In genomic region chr7:65643861-65644421, GRCm38 (mm10) we compare ENCODE assay signal across 7 mouse cellular contexts. TPM values are rescaled to one million over a fixed set of nuclear protein-coding genes. Genes with fewer than 3 reads are reported as not detected.
A peak's percentile ranks its signal among the peaks of the same experiment; 100 is the strongest.
DNase-seq lines count a peak whose midpoint lies in the region; ATAC-seq and TF ChIP-seq lines count a peak whose summit lies in the region.

No protein-coding gene starts in this region.

- 30% methylated on average over 6 of the region's 6 CpGs for WGBS in heart, embryonic 13.5 days
- 38% methylated on average over 6 of the region's 6 CpGs for WGBS in liver, embryonic 14.5 days (ENCODE audit: insufficient replicate concordance)
- 8% methylated on average over 6 of the region's 6 CpGs for WGBS in olfactory bulb, adult 2 months

- H3K27me3 ChIP-seq in heart, embryonic 13.5 days (replicated peaks) = peaks cover 10% of the 10 kb centered on the region
- H3K27me3 ChIP-seq in liver, embryonic 14.5 days (ENCODE audit: control insufficient read depth, insufficient read depth, low read length) = no peaks in the 10 kb centered on the region

- peak; percentile 26; the same call in 1 of the 2 replicates for TF ChIP-seq CTCF in liver, embryonic 14.5 days (IDR thresholded peaks at IDR 0.05; ENCODE audit: low read depth)
- TF ChIP-seq CTCF in olfactory bulb, adult 2 months (IDR thresholded peaks at IDR 0.05; ENCODE audit: insufficient read depth, low read depth, low read length) = no peak

- peaks cover 32% of the 10 kb centered on the region for H3K4me1 ChIP-seq in heart, embryonic 13.5 days
- H3K4me1 ChIP-seq in liver, embryonic 14.5 days (replicated peaks; ENCODE audit: control insufficient read depth in 2 of 2, insufficient read depth in 2 of 2, low read length in 1 of 2) = peaks cover 34 to 41% of the 10 kb centered on the region in 2 experiments
- peaks cover 5% of the 10 kb centered on the region; the same call in 1 of the 2 replicates for H3K4me1 ChIP-seq in olfactory bulb, adult 2 months (ENCODE audit: control insufficient read depth, insufficient read depth, low read length)

- peak overlapping the region; percentile 70 for H3K4me3 ChIP-seq in heart, embryonic 13.5 days
- peak overlapping the region; percentile 46 to 54 for H3K4me3 ChIP-seq in liver, embryonic 14.5 days (ENCODE audit: insufficient read depth in 1 of 2, low read depth in 2 of 2, low read length in 2 of 2)
- peak overlapping the region; percentile 64 for H3K4me3 ChIP-seq in olfactory bulb, adult 2 months (ENCODE audit: insufficient read depth, low read depth, low read length)

- H3K9me3 ChIP-seq in heart, embryonic 13.5 days = no peaks in the 10 kb centered on the region
- H3K9me3 ChIP-seq in liver, embryonic 14.5 days (ENCODE audit: control insufficient read depth, low read length) = no peaks in the 10 kb centered on the region

- H3K9ac ChIP-seq in heart, embryonic 13.5 days = peak overlapping the region; percentile 37; the same call in 1 of the 2 replicates
- H3K9ac ChIP-seq in liver, embryonic 14.5 days (replicated peaks) = no peak overlapping the region

- no peak for TF ChIP-seq EP300 in liver, embryonic 14.5 days (IDR thresholded peaks at IDR 0.05; ENCODE audit: low read depth)

- no peak overlapping the region for H3K27ac ChIP-seq in heart, embryonic 13.5 days (replicated peaks)
- peak overlapping the region; percentile 34; the same call in 1 of the 2 replicates for H3K27ac ChIP-seq in liver, embryonic 14.5 days
- no peak overlapping the region for H3K27ac ChIP-seq in olfactory bulb, adult 2 months (ENCODE audit: insufficient read depth, low read depth, low read length)

- H3K4me2 ChIP-seq in heart, embryonic 13.5 days = peak overlapping the region; percentile 88
- peak overlapping the region; percentile 92 for H3K4me2 ChIP-seq in liver, embryonic 14.5 days (ENCODE audit: low read depth)

- ATAC-seq in heart, embryonic 13.5 days (ENCODE audit: extremely low read depth, insufficient number of reproducible peaks, low FRiP score, low TSS enrichment) = no peak
- ATAC-seq in liver, embryonic 14.5 days (ENCODE audit: insufficient read depth) = no peak

- TF ChIP-seq POLR2A in olfactory bulb, adult 2 months (IDR thresholded peaks at IDR 0.05; ENCODE audit: insufficient read depth, low read depth, low read length) = no peak

- H3K36me3 ChIP-seq in heart, embryonic 13.5 days = peaks cover 17% of the 10 kb centered on the region
- H3K36me3 ChIP-seq in liver, embryonic 14.5 days (replicated peaks; ENCODE audit: control insufficient read depth, insufficient read depth, low read depth) = peaks cover 12% of the 10 kb centered on the region

- peak; percentile 19 for DNase-seq in thymus, postnatal 14 days
- no peak for DNase-seq in thymus, postnatal 0 days (ENCODE audit: low spot score)
- no peak for DNase-seq in liver, embryonic 14.5 days (ENCODE audit: low read depth in 3 of 3, low spot score in 3 of 3)
- no peak for DNase-seq in T-cell, adult 2 months (ENCODE audit: low spot score)
- DNase-seq in right cerebral cortex, adult 18-20 months = no peak

RNA-seq across cellular contexts. Expression of gene Tarsl2, which starts 0.8 kb away (rescaled TPM):
- 4.0 TPM in 2 replicates for polyA plus RNA-seq in thymus, postnatal 0 days (2015; fragmentation: Nextera tagmentation; extraction: Ambion mirVana)
- 14.7 and 15.6 TPM in 2 replicates for polyA plus RNA-seq in heart, embryonic 13.5 days (2015; fragmentation: Nextera tagmentation; extraction: Ambion mirVana)
- polyA plus RNA-seq in liver, embryonic 14.5 days (2012; rRNA removed) = 6.3 and 10.7 TPM in 2 replicates
- 18.2 and 22.9 TPM in 2 replicates for polyA plus RNA-seq in liver, embryonic 14.5 days (2014; fragmentation: Nextera tagmentation; extraction: Ambion mirVana)
- polyA plus RNA-seq in olfactory bulb, adult 2 months (2012; ENCODE audit: insufficient read depth, insufficient read length, low replicate concordance, missing spikeins) = not detected in 2 replicates

RNA-seq across cellular contexts. Expression of gene Tm2d3, which starts 47.0 kb away (rescaled TPM):
- polyA plus RNA-seq in thymus, postnatal 0 days (2015; fragmentation: Nextera tagmentation; extraction: Ambion mirVana) = 63.2 and 69.0 TPM in 2 replicates
- 45.9 and 49.9 TPM in 2 replicates for polyA plus RNA-seq in heart, embryonic 13.5 days (2015; fragmentation: Nextera tagmentation; extraction: Ambion mirVana)
- polyA plus RNA-seq in liver, embryonic 14.5 days (2012; rRNA removed) = 34.3 and 41.9 TPM in 2 replicates
- 33.6 and 34.6 TPM in 2 replicates for polyA plus RNA-seq in liver, embryonic 14.5 days (2014; fragmentation: Nextera tagmentation; extraction: Ambion mirVana)
- polyA plus RNA-seq in olfactory bulb, adult 2 months (2012; ENCODE audit: insufficient read depth, insufficient read length, low replicate concordance, missing spikeins) = not detected in 2 replicates

Comparison
In these comparisons a context has a peak if more than half of its experiments do, and no peak if none do; other contexts are left out.
1. RNA of gene Tm2d3, which starts 47.0 kb away (polyA plus RNA-seq): 63.2 to 69.0 TPM in thymus, postnatal 0 days, 45.9 to 49.9 TPM in heart, embryonic 13.5 days and 33.6 to 41.9 TPM in liver, embryonic 14.5 days; not detected in olfactory bulb, adult 2 months; every median in the first group is over 10 times any median in the second.
2. Peak in every context shown above with its lines, with median percentiles within 50 percentile points of each other: H3K4me3 ChIP-seq.